Mouse (Mus musculus): Measurements from ENCODE around the gene Chmp2b.

- TF ChIP-seq CTCF (IDR thresholded peaks at IDR 0.05; ENCODE audit: extremely low read depth, insufficient read depth, low read length), result peak; percentile 45
- TF ChIP-seq POLR2A (IDR thresholded peaks at IDR 0.05; ENCODE audit: extremely low read depth, insufficient read depth, low read length), result no peak
Observed at GRCm38 (mm10) chr16:65497049-65497448, 65.5 kb downstream of the Chmp2b start.
